Mouse (Mus musculus) stomach, postnatal 0 days (tissue): Measurements from ENCODE around the gene Olfr71.

Experiments
- CTCF ChIP-seq: IDR thresholded peaks from 2 replicates; pipeline ENCODE4 v1.5.1; 2016; ENCODE audit warnings: antibody characterized with exemption, low read depth, mild to moderate bottlenecking, moderate library complexity
- EP300 ChIP-seq: optimal IDR thresholded peaks from 2 replicates; pipeline ENCODE3; 2016; ENCODE audit warnings: antibody characterized with exemption

GRCm38 (mm10) chr4:43705991-43706390 is 4.1 kb downstream of the Olfr71 start:
- no peak for TF ChIP-seq EP300
- no peak for TF ChIP-seq CTCF
